Mouse (Mus musculus) limb, embryonic 10.5 days (tissue): Measurements from ENCODE around the gene Mucl3. TPM values are rescaled to one million over a fixed set of nuclear protein-coding genes. Genes with fewer than 3 reads are reported as not detected.

Experiments
- DNase-seq: peaks from one replicate; pipeline ENCODE4 v3.0.0-alpha.2; 2017; ENCODE audit warnings: low spot score
- H3K27ac ChIP-seq: fragments of 300-500 bp; sonication (generic); 2 replicates; pipeline ENCODE4 v1.5.1; 2016; ENCODE audit warnings: mild to moderate bottlenecking
- H3K27me3 ChIP-seq: fragments of 300-500 bp; sonication (generic); 2 replicates; pipeline ENCODE4 v1.6.1; 2016; ENCODE audit warnings: low read depth, mild to moderate bottlenecking; ENCODE audit not compliant: poor library complexity, severe bottlenecking
- H3K36me3 ChIP-seq: fragments of 300-500 bp; sonication (generic); 2 replicates; pipeline ENCODE4 v1.6.1; 2016; ENCODE audit warnings: mild to moderate bottlenecking, moderate library complexity
- H3K4me1 ChIP-seq: fragments of 300-500 bp; sonication (generic); 2 replicates; pipeline ENCODE4 v1.6.1; 2016
- H3K4me3 ChIP-seq: fragments of 300-500 bp; sonication (generic); 2 replicates; pipeline ENCODE4 v1.5.1; 2016; ENCODE audit warnings: mild to moderate bottlenecking, moderate library complexity
- H3K9me3 ChIP-seq: fragments of 300-500 bp; sonication (generic); replicated peaks from 2 replicates; pipeline ENCODE4 v1.6.1; 2016; ENCODE audit warnings: mild to moderate bottlenecking
- WGBS: fragments of 180-500 bp; shearing (Covaris S2); methylation state at CpG from one replicate; pipeline ENCODE4 v1.1.7; 2016; 5-methylcytosine and 5-hydroxymethylcytosine counted together
- polyA plus RNA-seq: library from polyadenylated mRNA; unstranded; fragments of >200 nt; fragmentation: Nextera tagmentation; extraction: Ambion mirVana; gene quantifications from 2 replicates; pipeline ENCODE4 v1.2.1, GENCODE M21; 2016

Mucl3 gene
- polyA plus RNA-seq, 1 experiment from 2014 or later: 0.24 TPM

- H3K36me3 ChIP-seq: peaks cover 58% of the 10 kb centered on the region
- WGBS: under 1% methylated on average over 61 of the region's 61 CpGs
- DNase-seq: peak; percentile 98
- no peaks in the 10 kb centered on the region for H3K9me3 ChIP-seq
- H3K27me3 ChIP-seq: no peaks in the 10 kb centered on the region
- peaks cover 22% of the 10 kb centered on the region for H3K4me1 ChIP-seq
- H3K4me3 ChIP-seq: peak within 1 kb of the TSS; percentile 82
- H3K27ac ChIP-seq: peak within 1 kb of the TSS; percentile 95
Observed at GRCm38 (mm10) chr17:35667334-35668065, 24.0 kb upstream of the Mucl3 start, which contains the start of gene Vars2. TSS of gene Vars2 (minus strand) at chr17:35667592.

GRCm38 (mm10) chr17:35666851-35667256, 23.4 kb upstream of the Mucl3 start:
- Histone ChIP-seq H3K9me3 (no peaks in the 10 kb centered on the region), H3K4me3 (peak overlapping the region; percentile 82), H3K27ac (peak overlapping the region; percentile 95), H3K27me3 (no peaks in the 10 kb centered on the region), H3K4me1 (peaks cover 20% of the 10 kb centered on the region), H3K36me3 (peaks cover 61% of the 10 kb centered on the region)
- no peak for DNase-seq
- WGBS: 4% methylated on average over 13 of the region's 13 CpGs

- WGBS: 81% methylated on average over 17 of the region's 17 CpGs
- H3K27ac ChIP-seq: peak overlapping the region; percentile 36
- H3K4me1 ChIP-seq: peaks cover 20% of the 10 kb centered on the region
- no peak for DNase-seq
- no peaks in the 10 kb centered on the region for H3K9me3 ChIP-seq
- no peak overlapping the region for H3K4me3 ChIP-seq
- H3K27me3 ChIP-seq: no peaks in the 10 kb centered on the region
- peaks cover 66% of the 10 kb centered on the region for H3K36me3 ChIP-seq
Observed at GRCm38 (mm10) chr17:35665957-35666515, 22.5 kb upstream of the Mucl3 start.

GRCm38 (mm10) chr17:35653086-35653485, 9.6 kb upstream of the Mucl3 start:
- Histone ChIP-seq H3K27ac (no peak overlapping the region), H3K36me3 (peaks cover 37% of the 10 kb centered on the region), H3K27me3 (no peaks in the 10 kb centered on the region), H3K4me3 (no peak overlapping the region), H3K4me1 (no peaks in the 10 kb centered on the region), H3K9me3 (no peaks in the 10 kb centered on the region)
- WGBS: 79% methylated on average over 2 of the region's 2 CpGs
- DNase-seq: no peak

- Histone ChIP-seq H3K27me3 (no peaks in the 10 kb centered on the region), H3K9me3 (no peaks in the 10 kb centered on the region), H3K4me1 (no peaks in the 10 kb centered on the region), H3K4me3 (no peak overlapping the region), H3K27ac (no peak overlapping the region), H3K36me3 (no peaks in the 10 kb centered on the region; the same call in 1 of the 2 replicates)
- 71% methylated on average over 2 of the region's 2 CpGs for WGBS
- DNase-seq: no peak
Observed at GRCm38 (mm10) chr17:35649429-35649828, 5.9 kb upstream of the Mucl3 start.

GRCm38 (mm10) chr17:35639352-35639751, 4.1 kb downstream of the Mucl3 start:
- H3K27ac ChIP-seq: no peak overlapping the region

GRCm38 (mm10) chr17:35638475-35639190, 4.9 kb downstream of the Mucl3 start:
- DNase-seq: peak; percentile 50
- Histone ChIP-seq H3K4me1 (peaks cover 4% of the 10 kb centered on the region), H3K27ac (no peak overlapping the region), H3K4me3 (peak overlapping the region; percentile 24; the same call in 1 of the 2 replicates), H3K27me3 (peaks cover 27% of the 10 kb centered on the region), H3K9me3 (no peaks in the 10 kb centered on the region), H3K36me3 (no peaks in the 10 kb centered on the region)
- WGBS: 24% methylated on average over 14 of the region's 14 CpGs

More at GRCm38 (mm10) chr17:35639352-35639751, 4.1 kb downstream of the Mucl3 start:
- 80% methylated on average over 6 of the region's 6 CpGs for WGBS
- Histone ChIP-seq H3K36me3 (no peaks in the 10 kb centered on the region), H3K4me3 (no peak overlapping the region), H3K9me3 (no peaks in the 10 kb centered on the region), H3K4me1 (peaks cover 4% of the 10 kb centered on the region), H3K27me3 (peaks cover 32% of the 10 kb centered on the region)
- DNase-seq: no peak

GRCm38 (mm10) chr17:35636363-35636762, 7.1 kb downstream of the Mucl3 start:
- H3K27me3 ChIP-seq: peaks cover 20% of the 10 kb centered on the region
- WGBS: 42% methylated on average over 5 of the region's 5 CpGs
- no peaks in the 10 kb centered on the region for H3K9me3 ChIP-seq
- no peak for DNase-seq
- no peak overlapping the region for H3K4me3 ChIP-seq
- H3K27ac ChIP-seq: no peak overlapping the region
- H3K4me1 ChIP-seq: peaks cover 4% of the 10 kb centered on the region
- H3K36me3 ChIP-seq: no peaks in the 10 kb centered on the region

GRCm38 (mm10) chr17:35635699-35636111, 7.8 kb downstream of the Mucl3 start:
- peaks cover 4% of the 10 kb centered on the region for H3K4me1 ChIP-seq
- 6% methylated on average over 15 of the region's 15 CpGs for WGBS
- peaks cover 19% of the 10 kb centered on the region for H3K27me3 ChIP-seq
- DNase-seq: peak; percentile 79
- H3K9me3 ChIP-seq: no peaks in the 10 kb centered on the region
- no peak overlapping the region for H3K27ac ChIP-seq
- H3K4me3 ChIP-seq: peak overlapping the region; percentile 42
- no peaks in the 10 kb centered on the region for H3K36me3 ChIP-seq

- DNase-seq: no peak
- WGBS: 79% methylated on average over 3 of the region's 3 CpGs
- H3K36me3 ChIP-seq: no peaks in the 10 kb centered on the region
- H3K4me3 ChIP-seq: no peak overlapping the region
- H3K4me1 ChIP-seq: peaks cover 4% of the 10 kb centered on the region
- H3K27ac ChIP-seq: no peak overlapping the region
- H3K9me3 ChIP-seq: no peaks in the 10 kb centered on the region
- H3K27me3 ChIP-seq: peaks cover 19% of the 10 kb centered on the region
Observed at GRCm38 (mm10) chr17:35635202-35635601, 8.3 kb downstream of the Mucl3 start.

- WGBS: 37% methylated on average over 1 of the region's 1 CpGs
- no peak for DNase-seq
- Histone ChIP-seq H3K4me1 (peaks cover 4% of the 10 kb centered on the region), H3K9me3 (no peaks in the 10 kb centered on the region), H3K36me3 (no peaks in the 10 kb centered on the region), H3K4me3 (no peak overlapping the region), H3K27ac (no peak overlapping the region), H3K27me3 (peaks cover 19% of the 10 kb centered on the region)
Observed at GRCm38 (mm10) chr17:35633992-35634391, 9.5 kb downstream of the Mucl3 start.

GRCm38 (mm10) chr17:35626537-35626936, 17.0 kb downstream of the Mucl3 start, which contains the start of gene Gm9573:
TSS of gene Gm9573 (minus strand) at chr17:35626637.
- Histone ChIP-seq H3K4me3 (no peak within 1 kb of the TSS), H3K27ac (no peak within 1 kb of the TSS), H3K27me3 (no peaks in the 10 kb centered on the region), H3K9me3 (no peaks in the 10 kb centered on the region), H3K36me3 (no peaks in the 10 kb centered on the region), H3K4me1 (no peaks in the 10 kb centered on the region)
- 86% methylated on average over 7 of the region's 7 CpGs for WGBS
- DNase-seq: no peak

GRCm38 (mm10) chr17:35617127-35617526, 26.4 kb downstream of the Mucl3 start:
- H3K4me3 ChIP-seq: no peak overlapping the region
- no peak overlapping the region for H3K27ac ChIP-seq
- WGBS: 80% methylated on average over 4 of the region's 4 CpGs
- no peak for DNase-seq
- H3K9me3 ChIP-seq: no peaks in the 10 kb centered on the region
- no peaks in the 10 kb centered on the region for H3K27me3 ChIP-seq
- no peaks in the 10 kb centered on the region for H3K36me3 ChIP-seq
- H3K4me1 ChIP-seq: no peaks in the 10 kb centered on the region
